Mouse (Mus musculus): ENCODE measurements around the gene Nxph1. TPM values are rescaled to one million over a fixed set of nuclear protein-coding genes. Genes with fewer than 3 reads are reported as not detected.

The Nxph1 gene
- polyA plus RNA-seq, 1 experiment: not detected

DNA sequence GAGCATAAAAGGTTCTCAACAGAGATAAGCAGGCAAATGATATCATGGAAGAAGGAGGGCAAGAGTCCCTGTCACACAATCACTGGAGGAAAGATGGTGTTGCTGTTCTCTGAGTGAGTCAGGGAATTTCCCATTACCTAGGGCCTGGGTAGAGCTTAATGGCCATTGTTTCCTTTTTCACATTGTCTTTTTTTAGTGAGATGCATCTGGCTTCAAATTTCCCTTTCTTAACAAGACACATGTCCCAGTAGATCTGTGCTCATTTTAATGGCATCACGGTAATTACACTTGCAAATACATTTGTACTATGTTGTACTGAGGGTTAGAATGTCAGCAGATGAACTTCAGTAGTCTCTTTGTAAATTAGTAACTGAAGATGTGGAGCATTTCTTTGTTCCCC lies 80.3 kb downstream of the Nxph1 start:
- no peak for TF ChIP-seq POLR2A (IDR thresholded peaks at IDR 0.05; ENCODE audit: low read depth, low read length)
- TF ChIP-seq CTCF (IDR thresholded peaks at IDR 0.05; ENCODE audit: extremely low read depth, insufficient read length, insufficient replicate concordance, low read depth, low read length): no peak
- Histone ChIP-seq H3K4me3 (ENCODE audit: low read depth, low read length) (no peak overlapping the region), H3K4me1 (ENCODE audit: control insufficient read depth, insufficient read depth, insufficient read length, low read length) (no peaks in the 10 kb centered on the region), H3K27me3 (ENCODE audit: control insufficient read depth, insufficient read depth, low read length) (no peaks in the 10 kb centered on the region), H3K36me3 (ENCODE audit: control insufficient read depth, insufficient read depth, low read length) (no peaks in the 10 kb centered on the region), H3K27ac (ENCODE audit: insufficient read depth, low read depth, low read length) (no peak overlapping the region)
- 69% methylated on average over 1 of the region's 1 CpGs for WGBS

DNA sequence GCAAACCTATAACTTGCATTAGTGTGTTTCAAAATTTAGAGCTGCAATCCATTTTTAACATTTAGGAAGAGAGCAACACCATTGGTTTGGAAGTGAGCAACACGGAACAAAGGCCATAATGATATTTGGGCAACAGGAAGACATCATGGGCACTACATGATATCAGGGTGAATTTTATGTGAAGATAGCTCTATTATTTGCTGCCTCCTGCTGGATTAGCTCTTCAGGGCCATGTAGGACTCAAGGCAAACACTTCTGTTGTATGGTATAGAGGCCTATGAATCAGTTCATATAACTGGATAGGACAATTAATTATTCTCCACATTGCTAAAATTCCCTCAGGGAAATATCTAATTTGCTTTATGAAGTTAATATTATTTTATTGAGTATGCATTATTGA lies 91.1 kb downstream of the Nxph1 start:
- TF ChIP-seq POLR2A (IDR thresholded peaks at IDR 0.05; ENCODE audit: low read depth, low read length) (no peak), CTCF (IDR thresholded peaks at IDR 0.05; ENCODE audit: extremely low read depth, insufficient read length, insufficient replicate concordance, low read depth, low read length) (no peak)
- WGBS: 87% methylated on average over 1 of the region's 1 CpGs
- Histone ChIP-seq H3K4me1 (ENCODE audit: control insufficient read depth, insufficient read depth, insufficient read length, low read length) (no peaks in the 10 kb centered on the region), H3K4me3 (ENCODE audit: low read depth, low read length) (no peak overlapping the region), H3K27me3 (ENCODE audit: control insufficient read depth, insufficient read depth, low read length) (no peaks in the 10 kb centered on the region), H3K27ac (ENCODE audit: insufficient read depth, low read depth, low read length) (no peak overlapping the region), H3K36me3 (ENCODE audit: control insufficient read depth, insufficient read depth, low read length) (no peaks in the 10 kb centered on the region)

GRCm38 (mm10) chr6:9040991-9041390 lies 92.8 kb downstream of the Nxph1 start:
- Histone ChIP-seq H3K27me3 (ENCODE audit: control insufficient read depth, insufficient read depth, low read length) (no peaks in the 10 kb centered on the region), H3K4me3 (ENCODE audit: low read depth, low read length) (no peak overlapping the region), H3K27ac (ENCODE audit: insufficient read depth, low read depth, low read length) (no peak overlapping the region), H3K4me1 (ENCODE audit: control insufficient read depth, insufficient read depth, insufficient read length, low read length) (no peaks in the 10 kb centered on the region), H3K36me3 (ENCODE audit: control insufficient read depth, insufficient read depth, low read length) (no peaks in the 10 kb centered on the region)
- 72% methylated on average over 3 of the region's 3 CpGs for WGBS
- TF ChIP-seq CTCF (IDR thresholded peaks at IDR 0.05; ENCODE audit: extremely low read depth, insufficient read length, insufficient replicate concordance, low read depth, low read length) (no peak), POLR2A (IDR thresholded peaks at IDR 0.05; ENCODE audit: low read depth, low read length) (no peak)

DNA sequence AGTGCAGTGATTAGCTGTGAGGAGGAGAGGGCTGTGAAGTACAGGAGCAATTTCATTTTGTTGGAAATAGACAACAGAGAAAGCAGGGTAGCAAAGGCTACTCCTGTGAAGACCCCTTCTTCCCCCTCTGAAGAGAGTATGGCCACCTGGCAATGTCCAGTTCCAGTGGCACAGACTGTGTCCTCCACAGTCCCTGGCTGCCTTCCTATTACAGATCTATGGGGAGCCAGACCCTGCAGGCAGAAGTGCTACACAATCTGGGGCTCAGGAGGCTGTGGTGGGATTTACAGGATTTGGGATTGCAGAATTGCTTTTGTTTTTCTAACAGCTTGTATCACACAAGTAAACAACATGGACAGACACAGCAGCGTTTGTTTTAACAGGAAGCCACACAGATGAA lies 94.2 kb downstream of the Nxph1 start:
- no peaks in the 10 kb centered on the region for H3K27me3 ChIP-seq (ENCODE audit: control insufficient read depth, insufficient read depth, low read length)
- 8% methylated on average over 1 of the region's 1 CpGs for WGBS
- no peaks in the 10 kb centered on the region for H3K4me1 ChIP-seq (ENCODE audit: control insufficient read depth, insufficient read depth, insufficient read length, low read length)
- H3K27ac ChIP-seq (ENCODE audit: insufficient read depth, low read depth, low read length): no peak overlapping the region
- no peak overlapping the region for H3K4me3 ChIP-seq (ENCODE audit: low read depth, low read length)
- TF ChIP-seq CTCF (IDR thresholded peaks at IDR 0.05; ENCODE audit: extremely low read depth, insufficient read length, insufficient replicate concordance, low read depth, low read length): no peak
- no peaks in the 10 kb centered on the region for H3K36me3 ChIP-seq (ENCODE audit: control insufficient read depth, insufficient read depth, low read length)

DNA sequence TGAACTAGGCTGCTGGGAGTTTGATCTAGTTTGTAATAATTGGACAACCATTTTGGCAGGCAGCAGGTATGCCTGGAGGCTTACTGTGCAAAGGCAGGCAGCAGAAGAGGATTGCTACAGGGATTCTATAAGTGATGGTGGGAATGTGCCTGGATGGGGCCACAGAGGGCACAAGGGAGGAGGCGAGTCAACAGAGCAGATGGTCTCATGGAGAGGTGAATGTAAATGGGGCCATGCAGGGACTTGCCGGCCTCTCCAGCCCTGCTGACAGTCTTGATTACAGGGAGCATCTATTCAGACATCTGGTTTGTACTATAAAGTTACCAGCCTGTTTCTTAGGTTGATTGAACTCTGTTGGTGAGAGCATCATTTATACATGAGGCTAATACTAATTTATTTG lies 98.6 kb downstream of the Nxph1 start:
- Histone ChIP-seq H3K4me3 (ENCODE audit: low read depth, low read length) (no peak overlapping the region), H3K36me3 (ENCODE audit: control insufficient read depth, insufficient read depth, low read length) (no peaks in the 10 kb centered on the region), H3K27ac (ENCODE audit: insufficient read depth, low read depth, low read length) (no peak overlapping the region), H3K27me3 (ENCODE audit: control insufficient read depth, insufficient read depth, low read length) (no peaks in the 10 kb centered on the region), H3K4me1 (ENCODE audit: control insufficient read depth, insufficient read depth, insufficient read length, low read length) (no peaks in the 10 kb centered on the region)
- 58% methylated on average over 2 of the region's 2 CpGs for WGBS
- TF ChIP-seq CTCF (IDR thresholded peaks at IDR 0.05; ENCODE audit: extremely low read depth, insufficient read length, insufficient replicate concordance, low read depth, low read length): no peak
- no peak for TF ChIP-seq POLR2A (IDR thresholded peaks at IDR 0.05; ENCODE audit: low read depth, low read length)

DNA sequence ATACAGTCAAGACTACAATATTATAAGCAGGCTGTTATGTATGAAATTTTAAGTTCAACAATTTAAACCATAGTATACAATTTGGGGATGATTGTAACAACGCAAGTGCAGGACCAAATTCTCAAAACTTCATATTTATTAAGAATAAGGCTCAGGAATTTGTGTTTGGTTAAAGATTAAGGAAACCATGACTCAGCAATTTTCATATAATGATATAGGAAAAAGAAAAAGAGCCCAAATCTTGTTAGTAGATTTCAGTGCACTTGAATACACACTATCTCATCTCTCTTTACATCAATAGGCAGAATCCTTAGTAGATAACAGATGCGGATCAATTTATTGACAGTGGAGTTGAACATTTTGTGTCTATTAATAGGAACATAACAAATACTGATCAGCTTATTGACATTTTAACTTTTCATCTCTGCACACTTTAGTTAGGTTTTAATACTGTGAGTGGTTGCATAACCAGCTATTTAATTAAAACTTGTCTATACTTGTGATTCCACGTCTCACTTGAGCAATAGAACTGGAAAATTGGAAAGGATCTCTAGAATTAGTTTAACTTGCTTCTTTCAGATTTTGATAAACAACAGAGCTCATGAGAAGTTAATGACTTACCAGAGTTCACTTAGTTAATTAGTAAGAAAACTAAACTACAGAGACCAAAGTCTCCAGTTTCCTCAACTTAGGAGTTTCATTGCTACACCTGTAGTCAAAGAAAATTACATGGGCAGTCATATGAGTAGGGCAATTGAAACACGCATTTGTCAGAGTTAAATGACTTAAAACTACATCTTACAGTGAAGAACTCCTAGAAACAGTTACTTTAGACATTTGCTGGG lies 113.3 kb downstream of the Nxph1 start:
- Histone ChIP-seq H3K27me3 (ENCODE audit: control insufficient read depth, insufficient read depth, low read length) (no peaks in the 10 kb centered on the region), H3K27ac (ENCODE audit: insufficient read depth, low read depth, low read length) (no peak overlapping the region), H3K4me1 (ENCODE audit: control insufficient read depth, insufficient read depth, insufficient read length, low read length) (no peaks in the 10 kb centered on the region), H3K4me3 (ENCODE audit: low read depth, low read length) (no peak overlapping the region), H3K36me3 (ENCODE audit: control insufficient read depth, insufficient read depth, low read length) (no peaks in the 10 kb centered on the region)
- TF ChIP-seq POLR2A (IDR thresholded peaks at IDR 0.05; ENCODE audit: low read depth, low read length) (no peak), CTCF (IDR thresholded peaks at IDR 0.05; ENCODE audit: extremely low read depth, insufficient read length, insufficient replicate concordance, low read depth, low read length) (no peak)
- WGBS: 77% methylated on average over 4 of the region's 4 CpGs

DNA sequence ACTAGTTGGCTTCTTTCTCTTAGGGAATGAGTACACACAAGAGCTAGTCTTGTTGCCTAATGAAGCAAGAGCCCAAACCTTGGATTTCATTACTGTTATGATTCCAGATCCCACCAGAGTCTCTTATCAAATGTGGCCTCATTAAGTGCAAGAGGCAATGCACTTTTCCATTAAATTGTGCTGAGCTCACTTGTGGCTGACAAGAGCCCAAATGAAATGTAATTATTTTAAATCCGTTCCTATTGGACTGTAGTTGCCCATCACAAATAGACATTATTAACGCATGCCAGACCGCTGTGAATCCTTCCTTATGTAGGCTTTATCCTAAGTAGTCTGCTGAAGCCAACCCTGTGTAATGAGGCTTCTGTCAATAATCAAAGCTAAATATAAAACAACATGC lies 118.2 kb downstream of the Nxph1 start:
- H3K4me1 ChIP-seq (ENCODE audit: control insufficient read depth, insufficient read depth, insufficient read length, low read length): no peaks in the 10 kb centered on the region
- H3K4me3 ChIP-seq (ENCODE audit: low read depth, low read length): no peak overlapping the region
- H3K36me3 ChIP-seq (ENCODE audit: control insufficient read depth, insufficient read depth, low read length): no peaks in the 10 kb centered on the region
- no peaks in the 10 kb centered on the region for H3K27me3 ChIP-seq (ENCODE audit: control insufficient read depth, insufficient read depth, low read length)
- WGBS: 93% methylated on average over 3 of the region's 3 CpGs
- H3K27ac ChIP-seq (ENCODE audit: insufficient read depth, low read depth, low read length): no peak overlapping the region
- TF ChIP-seq POLR2A (IDR thresholded peaks at IDR 0.05; ENCODE audit: low read depth, low read length) (no peak), CTCF (IDR thresholded peaks at IDR 0.05; ENCODE audit: extremely low read depth, insufficient read length, insufficient replicate concordance, low read depth, low read length) (no peak)

Measured in small intestine, adult 2 months (tissue).